Mouse (Mus musculus) right cerebral cortex, adult 18-20 months (tissue): ENCODE results near the gene Zfp287.
"Not testable (repeated sequence)": the region's sequence is repeated elsewhere in the genome, so short reads cannot be mapped to it uniquely, and the experiment has no call there.

Experiments
- DNase-seq: peaks from one replicate; pipeline ENCODE4 v3.0.0; 2022; ENCODE audit warnings: mixed read lengths

The Zfp287 gene

DNA sequence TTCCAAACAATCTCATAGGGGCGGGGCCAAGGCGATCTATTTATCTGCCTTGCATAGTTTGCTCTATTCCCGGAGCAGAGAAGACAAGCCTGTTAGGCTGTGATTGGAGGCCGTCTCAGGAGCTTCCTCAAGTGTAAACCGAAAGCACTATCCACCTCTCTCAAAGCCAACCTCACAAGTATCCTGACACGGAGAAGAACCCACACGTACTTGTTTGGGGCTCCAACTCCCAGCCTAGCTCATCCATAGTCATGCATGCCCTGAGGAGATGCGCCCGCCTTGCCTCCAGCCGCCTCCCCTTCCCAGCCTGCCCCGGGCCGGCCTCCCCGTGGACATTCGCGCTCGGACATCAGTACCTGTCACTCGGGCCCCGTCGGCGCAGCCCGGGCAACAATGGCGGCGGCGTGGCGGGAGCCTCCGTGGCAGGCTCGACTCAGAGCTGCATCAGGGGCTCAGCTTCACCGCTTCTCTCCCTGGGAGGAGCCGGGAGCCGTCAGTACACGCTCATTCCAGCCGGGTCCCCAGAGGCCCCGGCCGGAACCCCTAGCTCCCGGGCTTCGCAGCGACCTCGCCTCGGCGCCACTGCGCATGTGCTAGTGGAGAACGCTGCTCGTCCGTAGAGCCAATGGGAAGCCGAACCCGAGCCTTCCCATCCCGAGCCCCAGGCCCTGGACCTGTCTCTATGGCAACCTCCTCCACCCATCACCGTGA is at the start of gene Zfp287:
TSS of gene Zfp287 (minus strand) at position 595 of the 711 bp plus-strand sequence.
- DNase-seq, result peak; percentile 95

DNA sequence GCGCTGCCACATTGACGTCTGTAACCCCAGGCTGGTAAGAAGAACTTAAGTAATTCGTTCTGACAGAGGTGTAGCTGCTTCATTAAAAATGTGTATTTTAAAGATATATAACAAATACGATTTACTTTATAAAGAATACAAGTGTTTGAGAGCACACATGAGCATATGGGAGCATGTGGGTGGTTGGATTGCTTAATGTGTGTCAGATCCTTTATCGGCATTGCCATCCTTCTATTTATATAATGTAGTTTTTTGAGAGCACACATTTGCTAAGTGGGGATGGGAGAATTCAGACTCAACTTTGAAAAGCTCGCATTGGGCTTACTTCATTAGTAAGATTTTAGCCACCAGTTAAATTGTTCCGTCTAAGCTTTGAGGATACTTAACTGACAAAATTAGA is 44.8 kb upstream of the Zfp287 start:
- peak; percentile 12 for DNase-seq

DNA sequence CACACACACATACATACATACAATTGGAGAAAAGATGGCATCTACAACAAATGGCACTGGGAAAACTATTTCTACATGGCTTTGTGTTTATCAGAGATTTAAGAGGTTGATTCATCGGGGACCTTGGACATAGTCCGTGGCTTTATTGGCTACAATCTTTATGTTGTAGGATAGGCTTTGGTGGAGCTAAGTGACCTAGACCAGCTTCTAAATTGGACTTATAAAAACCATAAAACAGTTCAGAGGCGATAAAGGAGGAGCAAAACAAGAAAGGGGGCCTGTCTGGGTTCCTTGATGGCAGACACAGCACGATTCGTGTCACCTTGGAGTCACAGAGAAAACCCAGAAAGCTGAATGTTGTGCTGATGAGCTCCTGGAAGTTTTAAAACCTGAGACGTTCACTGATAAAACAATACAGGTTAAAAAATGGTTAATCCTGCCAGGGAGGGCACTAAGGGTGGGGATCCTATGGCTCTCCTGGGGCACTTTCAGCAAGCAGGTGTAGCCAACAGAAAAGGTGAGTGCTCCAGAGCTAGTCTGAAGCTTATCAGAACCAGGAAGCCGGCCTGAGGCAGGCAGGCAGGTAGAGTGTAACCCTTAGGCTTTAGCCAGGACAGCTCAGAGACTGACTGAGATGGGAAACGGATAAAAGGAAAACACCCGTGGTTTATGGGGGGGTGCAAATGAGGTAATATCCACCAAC is 29.2 kb upstream of the Zfp287 start:
- no peak for DNase-seq

DNA sequence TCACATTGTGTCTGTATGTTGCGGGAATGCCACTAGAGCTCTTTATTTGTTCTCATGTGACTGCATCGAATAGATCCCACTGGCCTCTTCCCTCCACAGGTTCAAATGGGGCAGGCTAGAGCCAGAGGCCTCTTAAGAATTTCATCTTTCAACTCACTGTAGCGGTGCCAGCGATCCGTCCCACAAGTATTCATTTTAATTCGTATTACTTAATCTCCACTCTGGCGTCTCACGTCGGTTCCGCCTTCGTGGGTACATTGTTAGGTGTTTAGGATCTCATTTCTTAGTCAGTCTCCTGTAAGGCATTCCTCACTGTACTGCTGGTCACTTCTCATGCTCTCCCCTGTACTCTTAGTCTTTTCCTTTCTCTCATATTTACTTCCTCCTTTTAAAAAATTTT is 26.8 kb upstream of the Zfp287 start:
- DNase-seq, result no peak

DNA sequence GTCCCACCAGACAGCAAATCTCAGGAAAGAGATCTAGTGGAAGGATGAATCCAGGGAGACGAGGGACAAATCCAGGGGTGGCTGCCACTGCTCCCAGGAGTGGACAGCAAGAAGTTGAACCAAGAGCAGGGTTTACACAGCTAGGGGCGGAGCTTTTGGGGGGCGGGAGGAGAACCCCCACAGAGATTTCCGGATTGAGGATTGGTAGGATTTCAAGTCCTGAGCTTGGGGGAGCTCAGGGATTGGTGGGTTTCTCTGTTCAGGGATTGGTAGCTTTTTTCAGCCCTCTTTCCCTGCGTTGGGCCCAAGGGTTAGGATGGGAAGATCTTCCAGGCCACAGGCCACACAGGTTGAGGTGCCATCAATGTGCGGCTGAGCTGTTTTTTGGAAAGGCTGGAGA is 26.2 kb upstream of the Zfp287 start:
- no peak for DNase-seq

DNA sequence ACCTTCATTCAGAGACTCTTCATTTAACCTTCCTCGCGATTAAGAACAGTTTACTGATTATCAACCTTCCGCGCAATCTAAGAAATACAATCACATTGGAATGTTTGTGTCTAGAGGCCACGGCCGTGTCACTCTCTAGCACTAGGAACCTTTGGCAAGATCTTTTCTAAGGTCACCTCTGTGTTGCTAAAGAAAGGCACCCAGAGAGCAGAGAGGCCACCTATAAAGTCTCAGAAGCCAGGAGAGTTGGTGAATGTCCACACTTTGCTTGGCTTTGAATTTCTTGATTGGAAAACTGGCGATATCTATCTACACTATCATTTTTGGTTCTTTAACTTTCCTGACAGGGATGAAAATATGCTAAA is 25.4 kb upstream of the Zfp287 start:
- DNase-seq, result no peak

DNA sequence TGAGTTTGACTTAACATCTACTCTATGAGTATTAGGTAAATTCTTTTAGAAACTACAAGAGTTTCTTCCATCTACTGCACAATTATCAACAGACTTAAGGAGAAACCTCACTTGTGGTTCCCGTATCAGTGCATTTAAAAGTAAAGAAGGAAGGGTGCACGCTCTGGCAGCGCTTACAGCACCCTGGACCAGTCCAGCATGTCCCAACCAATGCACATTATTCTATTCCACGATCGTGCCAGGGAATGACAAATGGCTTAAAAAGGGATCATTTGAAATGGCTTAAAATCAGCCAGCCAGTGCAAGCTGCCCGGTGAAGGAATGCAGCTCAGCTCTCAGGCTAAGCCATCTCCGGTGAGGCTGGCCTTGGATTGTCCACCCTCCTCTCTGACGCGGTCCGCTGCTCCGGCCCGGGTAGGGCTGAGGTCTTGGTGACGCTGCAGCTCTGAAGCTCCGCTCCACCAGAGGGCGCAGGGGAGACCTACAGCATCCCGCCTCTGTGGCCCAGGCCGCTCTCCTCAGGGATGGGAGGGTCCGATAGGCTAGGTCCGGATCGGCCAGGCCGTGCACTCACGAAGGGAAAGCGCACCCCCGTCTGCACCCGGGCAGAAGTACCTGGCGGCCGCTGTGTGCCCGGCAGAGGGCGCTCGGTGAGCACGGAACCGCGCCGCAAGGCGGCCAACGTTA is 24.9 kb upstream of the Zfp287 start:
- DNase-seq, result peak; percentile 89

DNA sequence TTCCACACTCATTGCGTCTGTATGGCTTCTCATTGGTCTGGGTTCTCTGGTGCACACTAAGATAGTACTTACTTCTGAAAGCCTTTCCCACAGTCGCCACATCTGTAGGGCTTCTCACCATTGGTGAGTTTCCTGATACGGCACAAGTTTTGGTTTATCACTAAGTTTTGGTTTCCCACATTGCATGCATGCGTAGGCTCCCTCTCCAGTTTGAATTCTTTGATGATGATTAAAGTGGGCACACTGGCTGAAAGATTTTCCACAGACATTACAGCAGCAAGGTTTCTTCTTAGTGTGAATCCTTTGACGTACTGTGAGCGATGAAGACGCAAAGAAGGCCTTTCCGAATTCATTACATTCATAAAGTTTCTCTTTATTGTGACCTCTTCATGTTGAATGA is 21.1 kb upstream of the Zfp287 start, which contains the start of gene Gm10428:
TSS of gene Gm10428 (plus strand) at position 321 of the 400 bp plus-strand sequence.
- DNase-seq, result no peak

DNA sequence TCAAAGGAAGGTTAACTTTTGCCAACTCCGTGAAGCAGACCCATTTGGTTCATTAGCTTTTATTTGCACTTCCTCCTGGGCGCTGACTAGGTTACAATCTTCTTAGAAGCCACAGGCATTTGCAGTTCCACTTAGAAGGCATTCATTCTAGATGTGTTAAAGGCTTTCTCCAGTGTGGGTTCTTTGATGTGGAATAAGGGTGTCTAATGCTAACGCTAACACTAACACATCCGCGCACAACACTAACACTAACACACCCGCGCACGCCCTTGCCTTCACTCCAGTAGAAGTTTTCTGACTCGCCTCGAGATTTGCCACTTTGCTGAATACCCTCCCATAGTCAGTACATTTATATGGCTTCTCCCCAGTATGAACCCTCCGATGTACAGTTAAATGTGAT is 20.5 kb upstream of the Zfp287 start:
- no peak for DNase-seq

DNA sequence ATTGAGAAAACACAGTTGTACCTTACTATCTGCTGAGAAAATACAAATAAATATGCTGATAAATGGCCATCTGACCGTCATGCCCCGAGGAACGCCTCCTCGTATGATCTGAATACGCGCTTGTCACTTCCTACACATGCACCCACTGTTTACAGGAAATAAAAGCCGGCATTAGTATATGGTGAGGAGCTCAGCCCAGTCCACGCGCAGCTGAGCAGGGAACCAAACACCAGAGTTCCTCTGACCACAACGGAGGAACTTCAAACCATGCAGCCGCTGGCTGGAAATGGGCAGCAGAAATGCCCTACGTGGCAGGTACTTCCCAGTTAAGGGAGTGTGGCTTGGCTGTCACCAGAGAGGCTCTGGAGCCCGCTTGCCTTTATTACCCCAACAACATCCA is 17.7 kb upstream of the Zfp287 start:
- DNase-seq, result not testable (repeated sequence)

DNA sequence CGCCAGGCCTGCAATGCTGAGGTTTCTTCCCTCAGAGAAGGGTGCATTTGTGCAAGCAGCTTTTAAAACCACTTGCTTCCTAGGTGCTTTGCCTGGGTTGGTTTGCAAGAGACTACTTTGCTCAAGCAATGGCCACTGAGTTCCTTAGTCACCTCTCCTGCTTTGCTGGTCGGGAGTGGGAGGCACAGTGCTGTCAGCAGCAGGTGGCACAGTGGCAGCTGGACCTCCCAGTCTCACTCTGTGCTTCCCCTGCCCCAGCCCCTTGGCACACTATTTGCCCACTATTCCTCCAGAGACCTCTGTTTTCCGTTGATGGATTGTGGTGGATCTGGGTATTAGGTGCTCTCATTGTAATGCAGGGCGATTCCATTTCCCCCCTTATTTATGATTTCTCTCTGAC is 16.4 kb upstream of the Zfp287 start:
- no peak for DNase-seq

DNA sequence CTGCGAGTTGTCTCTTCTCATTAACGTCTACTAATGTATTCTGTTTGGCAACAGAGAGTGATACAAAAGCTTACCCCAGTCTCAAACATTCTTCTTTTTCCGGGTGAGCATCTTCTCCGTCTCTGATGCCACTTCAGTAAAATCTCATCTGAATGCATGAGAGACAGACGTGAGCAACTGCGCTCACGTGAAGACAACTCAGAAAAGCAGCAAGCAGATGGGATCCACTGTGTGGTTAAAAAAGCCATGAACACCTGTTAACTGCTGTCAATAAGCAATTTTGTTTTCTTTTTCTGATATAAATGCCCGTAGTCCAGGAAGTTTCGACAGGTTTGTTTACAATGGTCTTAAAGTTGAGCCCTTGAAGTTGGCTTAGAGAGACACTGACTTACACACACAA is 15.5 kb upstream of the Zfp287 start:
- DNase-seq, result no peak

DNA sequence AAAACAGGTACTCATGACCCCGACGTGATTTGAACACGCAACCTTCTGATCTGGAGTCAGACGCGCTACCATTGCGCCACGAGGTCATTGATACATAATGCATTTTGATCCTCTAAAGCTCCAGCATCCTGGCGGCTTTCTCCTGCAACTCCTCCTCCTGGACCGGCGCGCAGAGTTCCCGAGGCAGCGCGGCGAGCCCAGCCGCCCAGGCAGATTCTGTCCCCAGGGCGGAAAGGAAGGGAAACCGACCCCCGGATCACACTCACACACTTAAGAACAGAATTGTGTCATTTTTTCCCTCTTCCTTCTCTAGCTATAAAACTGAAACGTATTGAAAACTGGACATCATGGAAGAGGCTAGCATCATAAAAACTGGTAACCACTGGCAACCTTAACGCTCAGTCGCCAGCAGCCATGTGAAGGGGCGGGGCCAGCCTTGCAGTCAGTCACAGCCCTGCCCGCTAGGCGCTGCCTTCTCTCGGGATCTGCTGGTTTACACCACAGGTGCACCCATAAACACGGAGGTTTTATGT is 14.4 kb upstream of the Zfp287 start:
- DNase-seq, result peak; percentile 80

DNA sequence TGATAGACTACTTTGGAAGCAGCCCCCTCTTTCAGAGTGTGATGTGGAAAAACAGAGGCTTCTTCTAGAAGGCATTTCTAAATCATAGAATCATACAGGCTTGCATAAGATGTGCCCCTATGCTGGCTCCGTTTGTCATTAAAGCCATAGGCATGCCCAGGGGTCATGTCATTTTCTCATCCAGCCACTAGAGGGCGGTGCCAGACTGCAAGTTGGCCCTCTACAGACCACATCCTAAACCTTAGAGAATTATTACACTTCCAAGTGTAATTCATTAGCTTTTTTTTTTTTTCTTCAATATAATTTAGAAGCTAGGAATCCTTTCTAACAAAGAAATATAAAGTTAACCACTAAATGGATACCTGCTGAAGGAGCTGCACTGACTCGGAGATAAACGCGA is 12.4 kb upstream of the Zfp287 start:
- DNase-seq, result peak; percentile 66

DNA sequence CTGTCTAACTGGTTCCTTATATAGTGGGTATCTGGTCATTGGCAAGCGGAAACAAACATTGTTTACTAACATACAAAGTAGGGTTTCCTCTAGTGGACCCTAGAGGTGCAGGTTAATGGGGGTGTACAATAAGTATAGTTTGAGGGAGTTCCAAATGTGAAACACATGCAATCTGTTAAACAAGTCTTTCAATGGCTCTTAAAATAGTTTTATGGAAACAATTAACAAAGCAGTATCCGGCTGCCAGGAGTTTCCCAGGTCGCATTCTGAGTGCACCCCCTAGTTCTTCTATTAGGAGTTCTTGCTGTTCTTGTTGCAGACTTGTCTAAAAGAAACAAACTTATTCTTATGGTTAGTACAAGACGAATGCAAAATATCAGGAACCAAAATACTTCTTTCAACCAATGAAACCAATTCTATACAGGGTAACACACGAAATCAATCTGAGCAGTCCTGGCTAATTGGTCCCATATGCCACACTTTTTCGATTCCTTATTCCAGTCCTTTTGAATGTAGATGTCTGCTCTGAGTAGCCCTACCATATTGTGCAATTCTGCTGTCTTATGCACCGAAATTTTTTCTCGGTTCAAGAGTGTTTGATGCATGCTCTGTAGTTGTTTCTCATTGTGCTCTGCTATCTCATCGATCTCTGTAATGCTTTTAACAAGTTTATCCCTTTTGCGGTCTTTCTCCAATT is 10.7 kb upstream of the Zfp287 start:
- no peak for DNase-seq

DNA sequence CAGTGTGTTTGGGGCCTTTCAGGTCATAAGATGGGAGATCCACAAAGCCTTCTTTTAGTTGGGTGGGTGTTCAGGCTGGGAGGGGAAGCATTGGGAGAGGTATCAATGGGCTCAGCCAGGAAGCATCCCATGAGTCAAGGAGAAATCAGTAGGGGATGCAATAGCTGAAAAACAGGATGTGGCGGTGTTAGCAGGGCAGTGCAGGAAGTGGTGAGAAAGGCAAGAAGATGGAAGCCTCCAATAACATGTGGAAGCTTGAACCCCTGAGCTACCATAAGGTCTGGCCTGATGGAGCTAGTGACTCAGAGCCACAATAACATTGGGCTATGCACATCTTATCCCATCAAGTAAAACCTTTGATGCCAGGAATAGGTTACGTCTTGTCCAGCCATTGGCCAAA is 9.5 kb upstream of the Zfp287 start:
- no peak for DNase-seq

DNA sequence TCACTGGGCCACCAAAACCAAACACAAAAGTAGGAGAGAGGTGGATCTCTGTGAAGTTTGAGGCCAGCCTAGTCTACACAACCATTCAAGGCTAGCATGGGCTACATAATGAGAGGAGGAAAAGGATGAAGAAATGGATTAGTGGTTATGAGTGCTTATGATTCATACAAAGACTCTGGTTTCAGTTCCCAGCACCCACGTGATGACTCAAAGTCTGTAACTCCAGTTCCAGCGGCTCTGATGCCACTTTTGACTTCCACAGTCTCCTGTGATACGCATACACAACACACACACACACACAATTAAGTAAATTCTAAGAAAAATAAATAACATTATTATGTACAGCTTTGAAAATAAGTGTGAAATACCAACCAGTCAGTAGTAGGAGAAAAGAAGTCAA is 960 bp upstream of the Zfp287 start:
- DNase-seq, result no peak

DNA sequence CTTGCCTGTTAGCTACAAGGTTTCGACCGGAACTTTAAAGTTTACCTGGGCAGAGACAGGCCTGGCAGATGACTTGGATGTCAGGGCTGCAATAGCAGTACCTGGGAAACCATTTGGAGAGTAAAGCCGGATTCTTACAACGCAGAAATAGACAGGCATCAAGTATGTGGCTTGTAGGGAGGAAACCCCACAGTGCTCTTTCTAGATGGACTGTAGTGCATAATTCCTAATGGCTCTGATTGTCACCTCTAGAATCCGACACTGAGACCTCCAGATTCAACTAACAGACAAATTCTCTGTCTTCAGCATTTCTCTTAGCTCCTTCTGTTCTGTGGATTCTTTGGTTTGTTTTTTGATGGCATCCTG is 300 bp upstream of the Zfp287 start:
- no peak for DNase-seq

DNA sequence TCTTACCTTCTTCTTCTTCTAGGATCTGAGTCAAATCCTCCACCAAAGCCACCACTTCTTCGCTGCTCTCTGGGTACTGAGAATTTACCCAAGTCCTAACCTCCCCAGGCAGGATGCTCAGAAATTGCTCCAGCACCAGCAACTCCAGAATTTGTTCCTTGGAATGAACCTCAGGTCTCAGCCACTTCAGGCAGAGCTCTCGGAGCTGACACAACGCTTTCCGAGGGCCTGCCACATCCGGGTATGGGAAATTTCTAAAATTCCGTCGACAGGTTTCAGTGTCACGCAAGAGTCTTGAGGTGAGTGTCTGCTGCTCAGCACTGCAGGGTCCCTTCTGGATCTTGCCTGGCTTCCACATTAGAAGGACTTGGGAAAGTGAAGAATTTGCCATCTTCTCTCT is 3.4 kb downstream of the Zfp287 start:
- DNase-seq, result no peak

DNA sequence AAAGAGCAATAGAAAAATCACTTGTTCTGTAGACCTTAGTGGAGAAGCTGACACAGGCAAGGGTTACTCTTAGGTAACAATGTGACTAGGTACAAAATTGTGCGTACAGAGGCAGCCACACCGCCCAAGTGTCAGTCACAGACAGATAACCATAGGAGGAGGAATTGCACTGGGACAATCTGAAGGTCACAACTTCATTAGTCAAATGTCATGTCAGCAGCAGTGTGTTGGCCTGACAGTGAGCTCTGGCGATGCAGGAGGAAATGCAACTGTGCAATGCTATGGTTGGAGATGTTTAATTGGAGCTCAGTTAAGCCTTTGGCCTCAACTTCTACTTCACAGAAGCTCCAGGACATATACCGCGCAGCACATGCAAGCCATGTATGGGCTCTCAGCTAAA is 21.0 kb downstream of the Zfp287 start:
- DNase-seq, result no peak

DNA sequence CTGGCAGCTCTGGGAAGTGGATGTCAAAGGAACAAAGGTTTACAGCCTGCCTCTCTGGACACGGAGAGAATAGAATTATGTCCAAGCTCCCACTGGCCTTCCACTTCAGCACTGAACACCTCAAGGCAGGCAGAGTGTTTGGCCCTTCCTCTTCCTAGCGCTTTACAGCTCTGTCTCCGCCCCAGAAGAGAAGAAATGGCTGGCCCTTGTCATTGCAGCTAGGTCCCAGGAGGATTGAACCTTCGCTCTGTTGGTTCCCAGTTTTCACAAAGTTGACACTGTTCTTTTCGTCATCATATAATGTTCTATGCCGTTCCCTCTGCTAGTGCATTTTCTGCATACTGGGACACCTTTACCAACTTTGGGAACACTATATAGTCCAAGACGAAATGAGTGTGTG is 23.5 kb downstream of the Zfp287 start:
- no peak for DNase-seq

DNA sequence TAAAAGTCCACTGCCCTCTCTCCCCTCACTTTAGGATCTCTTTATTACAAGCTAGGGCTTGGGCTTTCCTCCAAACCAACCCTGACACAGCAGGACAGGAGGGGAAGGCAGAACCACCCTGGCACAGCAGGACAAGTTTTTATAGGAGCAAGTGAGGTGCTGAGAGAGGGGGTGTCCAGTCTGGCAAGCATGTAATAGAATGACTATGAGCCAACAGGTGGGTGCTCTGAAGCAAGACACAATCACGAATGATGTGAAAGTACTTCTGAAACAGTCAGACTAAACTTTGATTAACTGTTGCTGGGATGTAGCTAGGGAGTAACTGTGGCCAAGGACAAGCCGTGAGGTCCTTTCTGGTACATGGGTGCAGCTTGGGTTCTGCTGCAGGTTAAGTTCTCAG is 25.6 kb downstream of the Zfp287 start:
- no peak for DNase-seq

DNA sequence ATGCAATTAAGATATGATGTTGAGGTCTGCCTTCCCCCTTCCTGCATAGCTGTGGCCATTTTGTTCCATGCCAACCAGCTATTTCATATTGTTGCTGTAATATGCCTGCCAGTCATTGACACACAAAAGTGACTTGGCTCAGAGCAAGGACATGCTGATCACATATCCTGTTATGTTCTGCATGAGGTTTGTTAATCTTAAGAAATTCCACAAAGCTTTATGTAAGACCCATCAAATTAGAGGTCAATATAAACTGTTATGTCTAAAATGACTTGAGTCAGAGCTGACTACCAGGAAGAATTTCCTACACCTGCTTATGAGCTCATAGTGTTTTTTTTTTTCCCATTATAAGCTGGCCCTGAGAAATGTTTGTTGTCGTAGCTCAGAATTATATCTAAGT is 30.5 kb downstream of the Zfp287 start:
- no peak for DNase-seq
